Mouse (Mus musculus): ENCODE measurements around the gene Trim56. TPM values are rescaled to one million over a fixed set of nuclear protein-coding genes. Genes with fewer than 3 reads are reported as not detected.
"Not testable (repeated sequence)": the region's sequence is repeated elsewhere in the genome, so short reads cannot be mapped to it uniquely, and the experiment has no call there.

The Trim56 gene
- polyA plus RNA-seq (2016; fragmentation: Nextera tagmentation; extraction: Ambion mirVana), result 6.4 and 7.4 TPM in 2 replicates

GRCm38 (mm10) chr5:137115866-137116847 lies at the start of gene Trim56:
Gene Trim56, minus strand, starts transcription at chr5:137116209.
- DNase-seq (ENCODE audit: low spot score), result peak; percentile 93
- peaks cover 34% of the 10 kb centered on the region for H3K36me3 ChIP-seq
- 0 out of 2 replicates have a peak, but pooled peaks cover 4% of the 10 kb centered on the region for H3K9me3 ChIP-seq
- peak within 1 kb of the TSS; percentile 94 for H3K27ac ChIP-seq
- peak within 1 kb of the TSS; percentile 78 for H3K4me3 ChIP-seq
- H3K27me3 ChIP-seq (ENCODE audit: insufficient read depth, poor library complexity, severe bottlenecking), result no peaks in the 10 kb centered on the region
- WGBS, result 4% methylated on average over 29 of the region's 29 CpGs
- peaks cover 22% of the 10 kb centered on the region for H3K4me1 ChIP-seq

GRCm38 (mm10) chr5:137161853-137162252 lies 45.8 kb upstream of the Trim56 start:
- Histone ChIP-seq H3K36me3 (no peaks in the 10 kb centered on the region), H3K27ac (no peak overlapping the region), H3K4me3 (no peak overlapping the region), H3K27me3 (ENCODE audit: insufficient read depth, poor library complexity, severe bottlenecking) (peaks cover 4% of the 10 kb centered on the region; the same call in 1 of the 2 replicates), H3K4me1 (no peaks in the 10 kb centered on the region), H3K9me3 (0 out of 2 replicates have a peak, but pooled peaks cover under 1% of the 10 kb centered on the region)
- DNase-seq (ENCODE audit: low spot score), result no peak
- 70% methylated on average over 4 of the region's 4 CpGs for WGBS

GRCm38 (mm10) chr5:137159461-137159860 lies 43.5 kb upstream of the Trim56 start:
- H3K9me3 ChIP-seq, result 0 out of 2 replicates have a peak, but pooled peaks cover 5% of the 10 kb centered on the region
- no peak for DNase-seq (ENCODE audit: low spot score)
- 28% methylated on average over 11 of the region's 11 CpGs for WGBS
- no peak overlapping the region for H3K4me3 ChIP-seq
- H3K27ac ChIP-seq, result no peak overlapping the region
- H3K4me1 ChIP-seq, result no peaks in the 10 kb centered on the region
- H3K27me3 ChIP-seq (ENCODE audit: insufficient read depth, poor library complexity, severe bottlenecking), result no peaks in the 10 kb centered on the region
- H3K36me3 ChIP-seq, result no peaks in the 10 kb centered on the region

GRCm38 (mm10) chr5:137153289-137153688 lies 37.3 kb upstream of the Trim56 start:
- Histone ChIP-seq H3K4me3 (no peak overlapping the region), H3K27me3 (ENCODE audit: insufficient read depth, poor library complexity, severe bottlenecking) (no peaks in the 10 kb centered on the region), H3K36me3 (no peaks in the 10 kb centered on the region), H3K4me1 (no peaks in the 10 kb centered on the region), H3K9me3 (peaks cover 26% of the 10 kb centered on the region; the same call in 1 of the 2 replicates), H3K27ac (no peak overlapping the region)
- WGBS, result 86% methylated on average over 5 of the region's 5 CpGs
- no peak for DNase-seq (ENCODE audit: low spot score)

- WGBS, result 59% methylated on average over 2 of the region's 2 CpGs
- peak; percentile 78 for DNase-seq (ENCODE audit: low spot score)
- no peaks in the 10 kb centered on the region for H3K4me1 ChIP-seq
- H3K27me3 ChIP-seq (ENCODE audit: insufficient read depth, poor library complexity, severe bottlenecking), result no peaks in the 10 kb centered on the region
- peaks cover 26% of the 10 kb centered on the region; the same call in 1 of the 2 replicates for H3K9me3 ChIP-seq
- H3K4me3 ChIP-seq, result no peak overlapping the region
- no peaks in the 10 kb centered on the region for H3K36me3 ChIP-seq
- no peak overlapping the region for H3K27ac ChIP-seq
Observed at GRCm38 (mm10) chr5:137152623-137153022, 36.6 kb upstream of the Trim56 start.

GRCm38 (mm10) chr5:137149272-137149882 lies 33.4 kb upstream of the Trim56 start, which contains the start of gene Muc3:
Gene Muc3, minus strand, starts transcription at chr5:137149322.
- peaks cover 21% of the 10 kb centered on the region; the same call in 1 of the 2 replicates for H3K9me3 ChIP-seq
- not testable (repeated sequence) for DNase-seq (ENCODE audit: low spot score); H3K27ac ChIP-seq; H3K4me1 ChIP-seq; H3K27me3 ChIP-seq (ENCODE audit: insufficient read depth, poor library complexity, severe bottlenecking); H3K4me3 ChIP-seq; H3K36me3 ChIP-seq

GRCm38 (mm10) chr5:137140836-137141235 lies 24.8 kb upstream of the Trim56 start:
- Histone ChIP-seq H3K4me3 (no peak overlapping the region), H3K27me3 (ENCODE audit: insufficient read depth, poor library complexity, severe bottlenecking) (no peaks in the 10 kb centered on the region), H3K36me3 (no peaks in the 10 kb centered on the region), H3K27ac (no peak overlapping the region), H3K4me1 (0 out of 2 replicates have a peak, but pooled peaks cover 4% of the 10 kb centered on the region), H3K9me3 (no peaks in the 10 kb centered on the region)
- no peak for DNase-seq (ENCODE audit: low spot score)
- WGBS, result 5% methylated on average over 3 of the region's 3 CpGs

GRCm38 (mm10) chr5:137138977-137139376 lies 23.0 kb upstream of the Trim56 start:
- DNase-seq (ENCODE audit: low spot score), result no peak
- 0 out of 2 replicates have a peak, but pooled peaks cover 4% of the 10 kb centered on the region for H3K4me1 ChIP-seq
- no peaks in the 10 kb centered on the region for H3K36me3 ChIP-seq
- H3K27me3 ChIP-seq (ENCODE audit: insufficient read depth, poor library complexity, severe bottlenecking), result no peaks in the 10 kb centered on the region
- WGBS, result 80% methylated on average over 10 of the region's 10 CpGs
- H3K9me3 ChIP-seq, result no peaks in the 10 kb centered on the region
- H3K4me3 ChIP-seq, result no peak overlapping the region
- H3K27ac ChIP-seq, result no peak overlapping the region

GRCm38 (mm10) chr5:137134959-137135358 lies 18.9 kb upstream of the Trim56 start:
- no peaks in the 10 kb centered on the region for H3K36me3 ChIP-seq
- WGBS, result 27% methylated on average over 11 of the region's 11 CpGs
- no peak for DNase-seq (ENCODE audit: low spot score)
- H3K9me3 ChIP-seq, result no peaks in the 10 kb centered on the region
- H3K4me3 ChIP-seq, result no peak overlapping the region
- peaks cover 5% of the 10 kb centered on the region; the same call in 1 of the 2 replicates for H3K27me3 ChIP-seq (ENCODE audit: insufficient read depth, poor library complexity, severe bottlenecking)
- H3K4me1 ChIP-seq, result no peaks in the 10 kb centered on the region
- H3K27ac ChIP-seq, result no peak overlapping the region

GRCm38 (mm10) chr5:137131490-137131889 lies 15.5 kb upstream of the Trim56 start:
- WGBS, result 2% methylated on average over 3 of the region's 3 CpGs
- no peak overlapping the region for H3K27ac ChIP-seq
- H3K9me3 ChIP-seq, result no peaks in the 10 kb centered on the region
- no peak overlapping the region for H3K4me3 ChIP-seq
- peaks cover 11% of the 10 kb centered on the region for H3K4me1 ChIP-seq
- peaks cover 28% of the 10 kb centered on the region; the same call in 1 of the 2 replicates for H3K27me3 ChIP-seq (ENCODE audit: insufficient read depth, poor library complexity, severe bottlenecking)
- H3K36me3 ChIP-seq, result no peaks in the 10 kb centered on the region
- DNase-seq (ENCODE audit: low spot score), result no peak

- Histone ChIP-seq H3K9me3 (no peaks in the 10 kb centered on the region), H3K4me3 (no peak overlapping the region), H3K27me3 (ENCODE audit: insufficient read depth, poor library complexity, severe bottlenecking) (peaks cover 28% of the 10 kb centered on the region; the same call in 1 of the 2 replicates), H3K36me3 (no peaks in the 10 kb centered on the region), H3K4me1 (peaks cover 14% of the 10 kb centered on the region), H3K27ac (no peak overlapping the region)
- WGBS, result 15% methylated on average over 5 of the region's 5 CpGs
- no peak for DNase-seq (ENCODE audit: low spot score)
Observed at GRCm38 (mm10) chr5:137129281-137129680, 13.3 kb upstream of the Trim56 start.

- DNase-seq (ENCODE audit: low spot score), result no peak
- Histone ChIP-seq H3K4me3 (no peak overlapping the region), H3K9me3 (no peaks in the 10 kb centered on the region), H3K27ac (no peak overlapping the region), H3K36me3 (no peaks in the 10 kb centered on the region), H3K27me3 (ENCODE audit: insufficient read depth, poor library complexity, severe bottlenecking) (peaks cover 9% of the 10 kb centered on the region; the same call in 1 of the 2 replicates), H3K4me1 (peaks cover 7% of the 10 kb centered on the region; the same call in 1 of the 2 replicates)
- WGBS, result 67% methylated on average over 4 of the region's 4 CpGs
Observed at GRCm38 (mm10) chr5:137123516-137123915, 7.5 kb upstream of the Trim56 start.
